Mouse (Mus musculus): ENCODE measurements around the gene Col26a1. TPM values are rescaled to one million over a fixed set of nuclear protein-coding genes. Genes with fewer than 3 reads are reported as not detected.

Col26a1 gene
- total RNA-seq, 1 experiment from 2014 or later, result 1.0 TPM

DNA sequence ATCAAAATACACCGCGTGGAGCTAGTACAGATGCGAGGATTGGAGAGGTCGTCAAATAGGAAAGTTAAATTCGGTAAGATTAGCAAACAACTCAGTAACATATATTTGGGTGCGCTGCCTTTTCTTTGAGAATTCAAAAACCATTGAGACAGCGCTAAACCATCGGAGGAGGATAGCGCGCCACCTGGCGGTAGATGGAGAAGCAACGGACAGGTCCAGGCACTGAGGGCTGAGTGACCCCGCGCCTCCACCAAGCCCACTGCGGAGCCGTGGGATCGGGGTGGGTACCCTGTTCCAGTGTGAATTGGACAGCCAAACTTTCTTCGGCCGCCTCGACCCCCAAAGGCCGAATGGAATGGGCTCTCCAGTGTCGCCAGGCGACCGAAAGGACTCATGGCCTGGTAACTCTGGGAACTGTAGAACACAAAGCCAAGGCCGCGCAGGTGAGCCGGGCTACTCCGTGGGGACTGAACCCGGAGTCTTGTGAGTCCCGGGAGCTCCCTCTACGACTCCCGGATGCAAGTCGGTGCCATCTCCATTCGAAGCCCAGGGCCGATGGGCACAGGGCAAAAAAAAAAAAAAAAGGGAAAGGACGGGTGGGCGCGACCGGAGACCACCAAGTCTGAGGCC is 1.5 kb downstream of the Col26a1 start:
- peak; percentile 80 for DNase-seq

DNA sequence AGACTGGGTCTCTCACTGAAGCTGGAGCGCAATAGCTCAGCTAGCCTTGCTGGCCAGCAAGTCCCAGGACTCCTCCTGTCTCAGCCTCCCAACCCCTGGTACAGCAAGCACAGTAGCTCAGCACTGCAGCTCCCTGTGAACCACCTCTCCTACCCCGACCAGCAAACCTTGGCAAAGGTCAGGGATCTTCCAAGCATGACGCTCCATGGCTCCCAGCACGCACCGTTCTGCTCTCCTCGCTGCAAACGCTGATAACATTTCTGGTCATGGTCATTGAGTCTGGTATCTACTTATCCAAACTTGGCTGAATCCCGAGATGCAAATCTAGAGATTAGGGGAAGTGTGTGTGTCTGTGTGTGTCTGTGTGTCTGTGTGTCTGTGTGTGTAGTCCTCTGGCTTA is 2.9 kb downstream of the Col26a1 start:
- DNase-seq, result no peak

DNA sequence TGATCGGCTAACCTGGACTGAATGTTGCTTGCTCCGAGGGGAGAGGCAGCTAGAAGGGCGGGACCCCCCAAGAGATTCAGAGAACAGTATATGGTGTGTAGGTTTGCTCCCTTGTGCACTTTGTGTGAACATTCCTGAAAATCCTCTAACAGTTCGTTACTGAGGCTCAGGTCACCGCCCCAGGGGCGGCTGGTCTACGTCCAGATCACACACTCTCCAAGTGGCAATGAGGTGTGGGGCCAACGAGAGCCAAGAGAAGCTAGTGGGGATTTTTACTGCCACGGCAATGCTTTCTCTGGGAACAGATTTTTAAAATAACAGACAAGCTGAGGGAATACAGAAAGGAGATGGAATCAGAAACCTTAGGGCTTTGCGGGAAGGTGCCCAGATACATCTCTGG is 8.7 kb downstream of the Col26a1 start:
- DNase-seq, result no peak

DNA sequence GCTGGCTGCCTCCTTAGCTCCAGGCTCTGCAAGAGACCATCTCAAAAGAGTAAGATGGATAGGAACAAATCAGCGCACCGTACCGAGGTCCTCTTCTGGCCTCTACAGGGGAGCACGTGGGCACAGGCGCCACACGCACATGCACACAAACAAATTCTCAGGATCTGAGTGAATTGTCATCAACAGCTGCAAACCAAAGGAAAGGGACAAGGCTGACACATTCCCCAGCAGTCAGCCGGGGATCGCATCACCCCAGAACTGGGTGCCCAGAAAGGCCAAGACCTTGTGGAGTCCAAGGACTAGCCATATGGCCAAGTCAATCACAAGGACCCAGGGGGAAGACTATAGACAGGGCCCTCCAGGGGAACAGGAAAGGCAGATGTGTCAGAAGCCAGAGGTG is 10.6 kb downstream of the Col26a1 start:
- DNase-seq, result no peak

DNA sequence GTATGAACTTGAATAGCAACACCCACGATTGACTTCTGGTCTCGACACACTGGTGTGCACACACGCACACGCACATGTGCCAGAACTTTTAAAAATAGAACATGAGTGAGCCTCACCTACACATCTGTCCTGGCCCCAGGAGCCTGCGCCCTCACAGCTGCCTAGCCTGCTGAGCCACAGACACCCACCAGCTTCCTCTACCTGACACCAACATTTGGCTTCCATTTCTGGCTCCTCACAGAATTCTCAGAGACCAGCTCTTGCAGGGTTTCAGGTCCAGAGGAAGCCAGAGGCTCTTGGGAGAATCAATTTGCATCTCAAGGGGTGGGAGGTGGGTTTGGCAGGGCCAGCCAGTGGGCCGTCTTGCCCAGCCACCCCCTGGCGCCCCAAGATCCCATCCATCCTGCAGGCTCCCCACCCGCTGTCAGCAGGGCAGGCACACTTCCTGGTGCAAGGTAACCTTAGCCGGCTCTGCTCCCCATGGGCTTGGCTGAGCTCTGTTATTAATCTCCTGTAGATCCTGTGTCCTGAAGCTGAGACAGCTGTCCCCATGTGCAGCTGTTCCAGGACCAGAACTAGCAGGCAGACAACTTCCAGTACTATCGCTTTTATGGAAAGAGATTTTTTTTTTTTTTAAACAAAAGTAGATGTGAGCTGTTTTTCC is 13.4 kb downstream of the Col26a1 start:
- no peak for DNase-seq

DNA sequence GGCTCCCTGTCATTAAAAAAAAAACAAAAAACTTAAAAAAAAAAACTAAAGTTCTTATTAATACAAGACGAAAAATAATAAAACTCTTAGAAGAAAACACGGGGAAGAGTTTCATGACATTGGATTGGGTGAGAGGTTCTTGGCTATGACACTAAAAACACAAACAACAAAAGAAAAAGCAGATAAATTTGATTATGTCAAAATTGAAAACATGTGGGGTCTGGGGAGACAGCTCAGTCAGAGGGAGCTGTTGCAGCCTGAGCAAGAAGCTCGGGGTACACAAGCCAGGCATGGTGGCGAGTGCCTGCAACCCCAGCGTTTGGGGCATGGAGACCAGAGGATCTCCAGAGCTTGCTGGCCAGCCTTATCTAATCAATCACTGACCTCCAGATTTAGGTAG is 15.3 kb downstream of the Col26a1 start:
- DNase-seq, result no peak

DNA sequence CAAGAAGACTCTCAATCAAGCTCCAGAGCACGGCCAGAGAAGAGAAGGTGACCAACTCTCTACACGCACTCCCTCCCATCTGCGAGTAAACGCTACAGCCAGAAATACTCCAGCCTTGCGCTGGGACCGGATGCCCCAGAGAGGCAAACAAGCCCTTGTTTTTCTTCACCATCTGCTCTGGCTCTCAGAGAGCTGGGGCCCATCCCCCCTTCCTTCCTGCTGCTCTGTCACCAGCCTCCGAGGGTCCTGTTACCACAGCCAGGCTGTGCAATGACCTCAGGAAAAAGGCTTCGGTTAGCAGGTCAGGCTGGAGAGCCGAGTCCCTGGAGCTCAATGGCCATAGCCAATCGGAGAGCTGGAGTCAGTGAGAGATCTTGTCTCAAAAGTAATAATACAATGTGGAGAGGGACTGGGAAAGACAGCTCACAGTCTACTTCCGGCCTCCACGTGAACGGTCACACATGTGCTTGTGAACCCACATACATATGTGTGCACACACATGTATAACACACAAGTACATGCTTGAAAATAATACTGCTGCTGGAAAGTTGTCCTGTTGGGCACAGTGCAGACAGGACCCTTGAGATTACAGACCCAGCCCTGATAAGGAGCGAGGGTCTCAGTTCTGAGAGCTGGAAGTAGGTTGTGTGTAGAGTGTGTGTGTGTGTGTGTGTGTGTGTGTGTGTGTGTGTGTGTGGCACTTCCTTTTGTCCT is 18.9 kb downstream of the Col26a1 start:
- no peak for DNase-seq

DNA sequence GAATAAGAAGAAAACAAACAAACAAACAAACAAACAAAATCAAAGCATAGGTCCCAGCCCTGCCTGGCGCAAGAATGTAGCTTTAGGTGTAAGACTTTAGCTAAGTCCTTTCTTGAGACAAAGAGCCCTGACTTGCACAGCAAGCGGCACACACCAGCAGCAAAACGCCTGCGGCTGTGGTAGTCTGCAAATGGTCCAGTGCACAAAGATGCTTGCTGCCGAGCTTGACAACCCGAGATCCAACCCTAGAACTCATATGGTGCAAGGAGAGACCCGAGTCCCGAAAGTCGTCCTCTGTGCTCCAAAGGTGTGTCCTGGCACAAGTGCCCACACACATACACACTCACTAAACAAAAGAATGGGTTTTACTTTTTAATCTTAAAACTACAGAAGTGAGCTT is 19.7 kb downstream of the Col26a1 start:
- DNase-seq, result no peak

DNA sequence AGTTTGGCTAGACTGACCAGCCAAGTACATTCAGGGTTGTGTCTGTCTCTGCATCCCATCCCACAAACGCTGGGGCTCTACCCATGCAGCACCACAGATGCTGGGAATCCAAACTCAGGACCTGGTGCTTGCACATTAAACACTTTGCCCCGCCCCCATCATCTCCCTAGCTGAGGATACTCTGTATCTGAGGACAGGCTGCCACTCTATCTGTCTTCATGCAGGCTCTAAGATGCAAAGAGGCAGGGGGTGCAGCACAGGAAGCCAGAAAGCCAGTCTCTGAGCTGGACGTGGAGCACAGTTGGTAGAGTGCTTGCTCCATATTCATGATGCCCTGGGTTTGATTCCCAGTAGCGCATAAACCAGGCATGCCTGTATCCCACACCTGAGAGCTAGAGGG is 20.2 kb downstream of the Col26a1 start:
- DNase-seq, result no peak

DNA sequence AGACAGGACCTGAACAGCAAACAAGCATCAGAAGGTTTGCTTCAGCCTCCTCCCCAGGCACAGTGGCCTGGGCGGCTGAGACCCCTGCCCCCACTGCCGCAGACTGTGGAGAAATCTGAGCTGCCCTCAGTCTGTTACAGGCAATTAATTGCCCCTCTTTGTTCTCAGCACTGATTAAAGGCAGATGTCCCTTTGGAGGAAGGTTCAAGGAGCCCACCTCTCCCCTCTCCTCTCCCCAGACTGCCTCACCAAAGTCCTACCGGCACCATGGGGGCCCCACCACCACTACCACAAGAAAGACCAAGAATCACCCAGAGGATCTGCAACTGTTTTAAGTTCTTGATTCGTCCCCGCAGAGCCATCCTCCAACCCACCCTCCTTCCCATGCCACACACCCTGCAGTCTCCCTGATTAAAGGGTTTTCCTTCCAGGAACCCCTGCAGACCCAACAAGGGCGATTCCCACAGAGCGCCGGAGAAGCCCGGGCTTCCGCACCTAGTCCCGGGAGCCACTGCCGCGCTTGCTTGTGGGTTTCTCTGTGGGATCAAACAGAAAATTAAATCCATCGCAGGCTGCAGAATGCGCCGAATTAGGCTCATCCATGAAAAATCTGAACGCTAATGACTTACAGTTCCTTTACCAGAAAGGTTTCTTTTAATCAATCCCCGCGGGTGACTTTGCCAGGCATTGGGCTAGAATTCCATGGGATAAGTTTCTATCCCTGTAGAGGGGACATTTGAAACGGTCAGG is 21.6 kb downstream of the Col26a1 start:
- no peak for DNase-seq

DNA sequence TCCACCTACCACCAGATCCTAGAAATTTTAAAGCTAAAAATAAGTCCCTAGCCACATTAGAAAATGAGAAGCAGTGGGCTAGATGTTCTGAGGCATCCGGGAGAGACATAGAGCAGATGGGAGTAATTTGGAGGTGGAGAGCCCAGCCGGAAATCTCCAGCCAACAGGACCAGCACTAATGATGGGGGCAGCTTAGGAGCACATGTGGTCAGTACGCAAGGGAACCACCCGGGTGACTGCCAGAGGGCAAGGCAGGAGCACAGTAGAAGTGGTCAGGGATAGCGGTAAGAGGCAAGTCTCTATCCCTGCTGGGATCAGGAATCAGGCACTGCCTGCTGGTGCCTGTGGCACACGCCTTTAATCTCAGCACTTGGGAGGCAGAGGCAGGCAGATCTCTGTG is 32.3 kb downstream of the Col26a1 start:
- no peak for DNase-seq

DNA sequence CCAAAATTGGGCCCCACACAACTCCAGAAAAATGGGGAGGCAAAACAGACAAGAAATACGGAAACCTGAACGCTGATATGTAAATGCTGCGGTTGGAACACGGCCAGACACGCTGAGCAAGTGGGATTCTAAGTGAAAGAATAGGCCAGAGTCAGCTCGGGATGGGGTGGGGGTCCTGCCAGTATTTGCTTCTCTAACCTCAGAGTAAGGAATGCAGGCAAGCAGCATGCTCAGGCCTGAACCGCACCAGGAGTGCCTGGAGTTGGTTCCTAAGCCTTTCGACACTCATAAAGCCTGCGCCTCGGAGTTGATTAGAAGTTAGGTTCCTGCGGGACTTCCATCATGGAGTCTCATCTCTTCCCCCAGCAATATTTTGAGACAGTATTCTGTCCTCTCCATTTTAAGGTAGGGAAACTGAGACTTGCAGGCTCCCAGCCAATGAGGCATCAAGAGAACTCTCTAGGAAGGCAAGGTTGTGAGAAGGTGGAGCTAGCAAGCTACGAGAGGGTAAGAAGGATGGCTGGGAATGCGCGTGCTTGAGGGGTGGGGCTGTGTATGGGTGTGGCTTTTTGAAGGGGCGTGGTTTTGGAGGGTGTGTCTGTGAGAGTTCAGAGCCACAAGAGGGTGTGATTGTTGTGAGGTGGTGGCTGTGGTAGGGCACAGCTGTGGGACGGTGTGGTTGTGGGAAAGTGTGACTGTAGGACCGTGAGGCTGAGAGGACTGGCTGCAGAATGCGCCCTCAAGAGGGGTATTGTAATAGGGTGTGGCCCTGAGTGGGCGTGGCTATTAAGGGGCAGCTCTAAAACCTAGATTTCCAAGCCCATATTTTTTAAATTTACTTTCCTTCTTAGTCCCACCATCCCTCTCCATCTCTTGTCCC is 36.4 kb downstream of the Col26a1 start:
- no peak for DNase-seq

DNA sequence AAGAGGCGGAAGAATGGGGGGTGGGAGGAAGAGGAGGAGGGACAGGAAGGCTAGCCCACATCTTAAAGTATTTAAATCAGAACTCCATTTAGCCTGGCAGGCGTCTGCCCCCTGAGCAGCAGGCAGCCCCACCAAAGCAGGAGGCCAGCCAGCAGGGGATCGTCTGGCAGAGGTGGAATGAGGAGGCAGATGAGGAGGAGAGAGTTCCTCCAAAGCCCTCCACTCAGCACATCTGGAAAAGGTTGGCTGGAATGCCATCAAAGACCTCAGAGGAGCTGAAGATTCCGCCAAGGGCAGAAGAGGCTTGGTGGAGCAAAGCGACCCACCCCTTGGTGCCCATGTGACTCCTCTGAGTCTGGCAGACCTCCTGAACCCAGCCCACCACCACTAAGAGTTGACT is 39.1 kb downstream of the Col26a1 start:
- no peak for DNase-seq

DNA sequence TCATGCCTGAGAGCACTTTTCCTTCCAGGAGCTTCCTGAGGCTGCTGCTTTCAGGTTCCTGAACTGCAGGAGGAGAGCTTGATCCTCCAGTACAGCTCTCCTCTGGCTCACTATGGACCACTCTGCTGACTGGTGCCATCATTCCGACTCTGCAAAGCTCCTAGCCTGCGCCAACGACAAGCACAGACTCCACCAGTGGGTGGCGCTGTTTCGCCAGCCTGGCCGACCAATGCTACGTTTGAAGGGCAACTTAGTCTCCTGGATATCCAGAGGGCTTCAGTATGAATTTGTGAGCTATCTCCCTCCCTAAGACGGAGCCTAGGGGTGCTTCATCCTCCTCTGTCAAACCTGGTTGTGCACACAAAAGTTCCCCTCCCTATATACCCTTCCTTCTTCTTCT is 43.0 kb downstream of the Col26a1 start:
- DNase-seq, result peak; percentile 67

DNA sequence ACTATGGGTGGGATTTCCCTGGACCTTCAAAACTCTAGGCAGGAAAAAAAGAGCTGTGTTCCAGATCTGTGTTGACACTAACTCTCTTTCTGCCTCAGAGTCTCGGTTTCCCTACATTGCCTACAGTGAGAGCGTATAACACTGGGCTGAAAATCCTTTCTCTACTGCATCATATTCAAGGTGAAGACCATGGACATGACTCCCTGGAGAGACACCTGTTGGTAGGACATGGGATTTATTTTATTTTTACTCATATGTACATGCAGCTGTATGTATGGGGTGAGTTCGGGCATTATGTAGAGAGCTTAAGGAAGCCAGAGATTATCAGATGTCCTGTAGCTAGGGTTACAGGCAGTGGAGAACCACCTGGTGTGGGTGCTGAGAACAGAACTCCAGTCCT is 50.0 kb downstream of the Col26a1 start:
- DNase-seq, result no peak

DNA sequence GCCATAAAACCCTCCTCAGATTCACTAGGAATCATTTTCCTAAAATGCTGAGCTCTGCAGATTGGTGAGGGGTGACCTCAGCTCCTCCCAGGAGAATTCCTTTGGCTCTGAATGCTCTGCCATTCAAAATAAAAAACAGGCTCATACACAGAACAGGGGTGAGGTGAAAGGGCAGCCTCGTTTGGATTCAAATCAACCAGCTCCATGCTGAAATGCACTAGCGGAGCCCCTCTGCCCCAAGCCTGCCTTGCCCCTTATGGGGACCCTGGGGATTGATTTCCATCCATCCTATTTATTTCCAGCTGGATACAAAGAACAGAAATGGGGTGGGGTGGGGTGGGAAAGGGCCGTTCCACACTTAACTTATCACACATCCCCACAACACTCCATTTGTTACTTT is 52.9 kb downstream of the Col26a1 start:
- DNase-seq, result no peak

DNA sequence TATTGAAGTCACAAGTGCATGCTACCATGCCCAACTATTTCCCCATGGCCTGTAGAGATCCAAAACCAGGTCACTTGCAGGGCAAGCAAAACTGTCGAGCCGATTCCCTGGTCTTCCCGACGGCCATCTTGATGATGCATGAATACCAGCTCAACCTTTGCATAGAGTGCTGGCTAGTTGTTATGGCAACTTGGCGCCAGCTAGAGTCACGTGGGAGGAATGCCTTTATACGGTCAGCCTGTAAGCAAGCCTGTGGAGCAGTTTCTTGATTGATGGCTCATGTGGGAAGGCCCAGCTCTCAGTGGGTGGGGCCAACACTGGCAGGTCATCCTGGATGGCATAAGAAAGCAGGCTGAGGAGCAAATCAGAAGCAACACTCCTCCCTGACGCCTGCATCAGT is 61.0 kb downstream of the Col26a1 start:
- no peak for DNase-seq

DNA sequence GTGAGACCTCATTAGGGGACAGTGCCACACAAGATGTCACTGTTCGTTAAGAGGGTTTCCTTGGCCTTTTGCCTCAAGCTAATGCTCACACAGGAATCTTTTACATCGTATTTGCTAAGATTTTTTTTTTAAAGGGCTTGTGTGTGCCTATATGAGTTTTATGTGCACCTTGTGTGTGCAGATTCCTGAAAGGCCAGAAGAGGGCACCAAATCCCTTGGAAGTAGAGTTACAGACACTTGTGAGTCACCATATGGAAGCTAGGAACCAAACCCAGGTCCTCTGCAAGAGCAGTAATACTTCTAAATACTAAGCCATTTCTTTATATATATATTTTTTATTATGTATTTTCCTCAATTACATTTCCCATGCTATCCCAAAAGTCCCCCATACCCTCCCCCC is 62.1 kb downstream of the Col26a1 start:
- no peak for DNase-seq

DNA sequence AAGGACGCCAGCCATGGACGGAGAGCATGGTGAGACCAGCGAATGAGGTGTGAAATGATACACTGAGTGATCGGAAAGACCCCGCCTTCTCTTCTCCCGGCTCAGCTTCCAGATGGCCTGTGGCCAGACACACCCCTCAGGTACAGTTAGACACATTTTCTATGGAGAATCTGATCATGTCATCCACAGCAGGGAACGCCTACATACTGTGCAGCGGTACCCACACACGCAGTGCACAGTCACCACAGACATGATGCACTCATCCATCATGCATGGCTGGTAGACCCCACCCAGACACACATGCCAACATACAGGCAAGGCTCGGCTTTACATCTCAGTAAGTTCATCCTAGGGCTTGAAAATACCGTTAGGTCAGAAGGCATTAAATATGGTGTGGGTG is 63.3 kb downstream of the Col26a1 start:
- no peak for DNase-seq

DNA sequence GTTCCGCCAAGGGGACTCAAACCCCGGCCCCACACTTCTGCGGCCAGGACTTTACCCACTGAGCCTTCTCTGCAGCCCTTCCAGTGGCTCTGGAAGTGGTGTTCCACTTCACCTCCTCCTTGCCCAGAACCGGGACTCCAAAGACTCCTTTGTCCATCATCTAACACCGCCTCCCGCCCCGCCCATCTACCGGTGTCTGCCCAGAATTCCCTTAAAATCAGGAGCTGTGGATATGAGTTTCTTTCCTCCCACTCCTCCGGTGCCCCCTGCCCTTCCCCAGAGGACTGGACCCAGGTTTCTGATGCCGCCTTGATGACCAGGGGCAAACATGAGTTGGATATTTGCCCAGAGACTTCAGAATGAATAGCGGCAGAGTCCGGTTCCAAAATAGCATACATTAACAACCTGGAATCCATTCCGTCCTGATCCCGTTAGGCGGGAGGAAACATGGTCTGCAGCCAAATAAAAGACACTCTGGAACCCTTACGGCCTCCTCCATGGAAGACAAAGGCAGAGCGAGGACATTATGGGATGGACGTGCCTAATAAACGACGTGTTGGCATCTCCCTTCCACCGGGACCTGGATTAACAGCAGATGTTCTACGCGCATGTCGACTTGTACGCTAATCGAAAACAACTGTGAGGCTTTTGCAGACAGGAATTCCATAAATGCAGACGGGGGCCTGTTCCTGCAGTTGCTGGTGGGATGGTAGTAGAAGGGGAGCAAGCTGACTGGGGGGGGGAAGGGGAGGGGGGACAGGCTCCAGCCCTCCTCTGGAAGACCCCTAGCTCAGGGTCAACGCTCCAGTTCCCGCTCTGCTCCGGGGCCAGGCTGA is 72.3 kb downstream of the Col26a1 start:
- DNase-seq, result no peak
